Mouse (Mus musculus): ENCODE data around the gene Fthl17b. TPM values are rescaled to one million over a fixed set of nuclear protein-coding genes. Genes with fewer than 3 reads are reported as not detected.

Fthl17b gene
- not detected in 2 replicates for polyA plus RNA-seq (2012)

GRCm38 (mm10) chrX:8962875-8963274, at the start of gene Fthl17b:
TSS of gene Fthl17b (minus strand) at chrX:8962975.

GRCm38 (mm10) chrX:8986655-8987054, 23.9 kb upstream of the Fthl17b start, which contains the start of gene Fthl17d:
TSS of gene Fthl17d (minus strand) at chrX:8986755.

GRCm38 (mm10) chrX:8976459-8976858, 13.7 kb upstream of the Fthl17b start, which contains the start of gene Fthl17c:
TSS of gene Fthl17c (minus strand) at chrX:8976559.

Other genes with a start within 250 kb of the Fthl17b start
- not detected in 2 replicates for gene Ssx9, start 214.5 kb downstream of the Fthl17b start, polyA plus RNA-seq (2012)
- gene Ssxb5, start 159.3 kb downstream of the Fthl17b start, polyA plus RNA-seq (2012) = not detected in 2 replicates
- gene Gm6592, start 119.0 kb downstream of the Fthl17b start, polyA plus RNA-seq (2012) = not detected in 2 replicates
- gene Gm5751, start 88.7 kb downstream of the Fthl17b start, polyA plus RNA-seq (2012) = not detected in 2 replicates
- gene B630019K06Rik, start 70.6 kb downstream of the Fthl17b start, polyA plus RNA-seq (2012) = 4.0 and 5.5 TPM in 2 replicates
- gene Fthl17c, start 13.6 kb upstream of the Fthl17b start, polyA plus RNA-seq (2012) = not detected in 2 replicates
- not detected in 2 replicates for gene Fthl17d, start 23.8 kb upstream of the Fthl17b start, polyA plus RNA-seq (2012)
- not detected in 2 replicates for gene Fthl17e, start 70.5 kb upstream of the Fthl17b start, polyA plus RNA-seq (2012)
- gene Fthl17f, start 100.0 kb upstream of the Fthl17b start, polyA plus RNA-seq (2012) = not detected in 2 replicates
- gene 4930402K13Rik, start 141.6 kb upstream of the Fthl17b start, polyA plus RNA-seq (2012) = not detected in 2 replicates
- 0.09 and 0.10 TPM in 2 replicates for gene Lancl3, start 236.9 kb upstream of the Fthl17b start, polyA plus RNA-seq (2012)